Mouse (Mus musculus): ENCODE results near the gene Ptar1.

- no peak for TF ChIP-seq GATA1 (IDR thresholded peaks at IDR 0.05; ENCODE audit: low read length)
- no peak for TF ChIP-seq TAL1 (IDR thresholded peaks at IDR 0.05; ENCODE audit: low read length)
These were observed 34.1 kb upstream of the Ptar1 start for GRCm38 (mm10) chr19:23653154-23653553.
